Mouse (Mus musculus) cerebellum, postnatal 4 days (tissue): ENCODE results near the gene Ktn1.
A peak's percentile ranks its signal among the peaks of the same experiment; 100 is the strongest.

Experiments used
- DNase-seq, 2 experiments: peaks; one replicate each; pipeline ENCODE4 v3.0.0; 2022; ENCODE audit warnings: low spot score in 2 of 2, mixed read lengths in 1 of 2

The Ktn1 gene

DNA sequence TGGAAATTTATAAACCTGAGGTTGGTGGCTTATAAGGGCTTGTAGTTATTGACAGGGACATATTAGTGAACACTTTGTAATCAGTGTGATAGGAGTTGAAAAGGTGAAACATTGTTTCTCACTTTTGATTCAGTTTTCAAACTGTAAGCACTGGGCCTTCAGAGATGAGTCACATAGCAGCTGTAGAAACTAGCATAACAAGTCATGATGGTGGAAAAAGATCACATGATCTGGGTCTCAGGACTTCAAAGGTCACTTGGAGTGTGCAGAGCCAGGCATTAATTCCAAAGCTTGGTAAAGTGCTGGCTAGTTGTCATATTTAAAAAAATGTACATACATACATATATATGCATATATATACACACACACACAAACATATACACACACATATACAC lies 16.2 kb downstream of the Ktn1 start:
- no peak for DNase-seq

- DNase-seq, result no peak
These were observed 17.0 kb downstream of the Ktn1 start for GRCm38 (mm10) chr14:47665061-47665778.

DNA sequence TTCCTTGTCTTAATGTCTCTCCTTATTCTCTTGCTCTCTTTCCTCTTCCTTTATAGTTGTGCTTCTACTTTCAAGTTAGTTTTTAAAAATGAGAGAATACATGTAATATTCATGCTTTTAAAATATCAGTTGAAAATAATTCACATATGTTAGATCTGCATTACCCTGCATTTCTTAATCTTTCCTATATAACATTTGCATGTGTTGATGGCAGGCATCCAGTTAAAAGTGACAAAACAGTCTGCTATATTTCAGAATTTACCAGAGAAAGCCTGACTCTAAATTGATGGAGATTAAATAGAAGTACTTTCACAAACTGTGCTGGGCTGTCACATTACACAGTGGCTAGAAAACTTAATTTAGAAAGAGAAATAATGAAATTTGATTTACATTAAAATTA lies 19.8 kb downstream of the Ktn1 start:
- no peak for DNase-seq

DNA sequence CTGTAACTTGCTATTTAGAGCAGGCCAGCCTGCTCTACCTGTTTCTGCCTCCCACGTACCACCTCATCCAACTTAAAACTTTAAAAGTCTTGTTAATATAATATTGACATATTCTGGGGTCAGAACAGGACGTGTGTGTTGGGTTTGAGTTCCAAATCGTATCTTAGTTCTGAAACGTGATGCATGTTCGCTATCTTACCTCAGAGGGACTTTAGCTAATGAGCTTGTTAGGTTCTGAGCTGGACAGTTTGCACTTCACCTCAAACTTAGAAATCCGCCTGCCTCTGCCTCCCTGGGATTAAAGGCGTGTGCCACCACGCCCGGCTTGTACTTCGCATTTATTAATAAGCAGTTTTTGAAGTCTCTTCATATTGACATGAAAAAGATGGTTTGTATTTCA lies 34.6 kb downstream of the Ktn1 start:
- no peak for DNase-seq

DNA sequence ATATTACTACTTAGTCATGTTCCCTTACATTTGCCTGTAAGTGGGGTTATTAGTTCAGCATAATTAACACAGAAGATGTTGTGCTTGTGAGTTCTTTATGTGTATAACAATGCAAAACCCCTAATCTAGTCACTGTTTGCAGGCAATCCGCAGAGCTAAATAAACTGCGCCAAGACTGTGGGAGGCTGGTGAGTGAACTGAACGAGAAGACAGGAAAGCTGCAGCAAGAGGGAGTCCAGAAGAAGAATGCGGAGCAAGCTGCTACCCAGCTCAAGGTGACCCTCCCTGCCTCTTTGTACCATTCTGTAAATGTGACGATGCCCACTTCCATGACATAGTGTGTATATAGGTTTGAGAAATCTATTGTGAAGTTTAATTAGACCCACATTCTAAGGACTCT lies 36.3 kb downstream of the Ktn1 start:
- DNase-seq, result no peak

GRCm38 (mm10) chr14:47699126-47699525 lies 50.9 kb downstream of the Ktn1 start:
- no peak for DNase-seq

GRCm38 (mm10) chr14:47709546-47709945 lies 61.3 kb downstream of the Ktn1 start:
- DNase-seq, result no peak

GRCm38 (mm10) chr14:47715771-47716170 lies 67.5 kb downstream of the Ktn1 start:
- no peak for DNase-seq

DNA sequence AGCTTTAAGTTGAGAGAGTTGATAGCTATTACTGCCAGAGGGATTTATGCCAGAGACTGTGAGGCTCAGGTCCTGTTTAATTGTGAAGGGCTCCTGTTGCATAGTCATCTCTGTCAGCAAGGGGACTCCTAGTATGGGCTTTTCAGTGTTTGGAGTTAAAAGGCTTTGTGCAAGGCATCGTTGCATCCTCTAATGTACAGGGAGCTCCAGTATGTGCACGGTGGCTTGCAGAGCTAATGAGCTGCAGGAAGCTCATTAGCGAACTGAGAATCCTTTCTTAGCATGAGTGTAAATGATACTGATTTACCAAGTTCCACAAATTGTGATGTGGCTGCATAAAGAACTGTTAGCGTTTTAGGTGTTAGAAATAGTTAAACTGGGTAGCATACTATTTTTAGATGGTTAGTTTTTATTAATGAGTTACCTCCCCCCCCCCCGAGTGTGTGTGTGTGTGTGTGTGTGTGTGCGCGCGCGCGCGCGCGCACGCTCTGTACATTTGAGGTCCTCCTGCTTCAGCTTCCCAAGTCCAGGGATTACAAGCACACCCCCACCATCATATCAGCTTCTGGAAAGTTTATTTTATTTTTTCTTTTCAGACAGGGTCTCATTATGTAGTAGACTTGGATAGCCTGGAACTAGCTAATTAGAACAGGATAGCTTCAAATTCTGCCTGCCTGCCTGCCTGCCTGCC lies 69.8 kb downstream of the Ktn1 start:
- no peak for DNase-seq

DNA sequence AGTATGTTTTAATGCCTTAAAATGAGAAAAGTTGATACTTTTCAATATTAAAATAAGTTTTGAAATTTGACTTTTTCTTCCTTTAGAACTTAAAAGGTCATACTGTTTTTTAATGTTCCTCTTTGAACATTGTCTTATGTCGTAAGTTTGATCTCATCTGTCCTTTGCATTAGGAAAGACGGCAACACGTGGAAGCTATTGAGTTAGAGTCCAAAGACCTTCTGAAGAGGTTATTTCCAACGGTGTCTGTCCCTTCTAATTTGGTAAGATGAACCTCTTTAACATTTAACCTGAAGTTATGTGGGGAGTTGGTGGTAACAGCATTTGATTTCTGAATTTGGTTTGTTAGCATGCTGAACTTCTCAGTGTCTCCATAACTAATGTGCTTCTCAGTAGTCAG lies 71.8 kb downstream of the Ktn1 start:
- DNase-seq, result no peak

- DNase-seq, result no peak
These were observed 74.8 kb downstream of the Ktn1 start for GRCm38 (mm10) chr14:47723035-47723434.

GRCm38 (mm10) chr14:47728594-47728993 lies 80.3 kb downstream of the Ktn1 start:
- no peak for DNase-seq

DNA sequence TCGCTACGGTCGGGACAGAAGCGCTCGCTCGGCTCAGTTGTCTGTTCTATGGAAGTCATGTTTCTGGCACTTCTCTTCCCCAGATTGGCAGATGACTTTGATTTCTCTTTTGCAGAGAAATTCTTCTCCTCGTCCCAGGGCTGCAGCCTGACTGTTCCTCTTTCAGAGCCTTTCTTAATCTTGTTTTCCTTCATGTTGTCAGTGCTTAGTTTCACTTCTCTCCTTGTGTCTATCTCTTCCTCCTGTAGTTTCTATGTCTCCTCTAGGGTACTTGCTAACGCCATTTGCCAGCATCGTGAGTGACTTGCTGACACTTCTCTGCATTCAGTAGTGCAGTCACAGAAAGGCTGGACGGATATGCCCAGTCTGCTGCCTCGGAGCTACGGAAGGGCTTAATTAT lies 87.1 kb downstream of the Ktn1 start:
- no peak for DNase-seq

GRCm38 (mm10) chr14:47736471-47736870 lies 88.2 kb downstream of the Ktn1 start:
- no peak for DNase-seq

GRCm38 (mm10) chr14:47740316-47740996 lies 92.2 kb downstream of the Ktn1 start:
- DNase-seq, result no peak

DNA sequence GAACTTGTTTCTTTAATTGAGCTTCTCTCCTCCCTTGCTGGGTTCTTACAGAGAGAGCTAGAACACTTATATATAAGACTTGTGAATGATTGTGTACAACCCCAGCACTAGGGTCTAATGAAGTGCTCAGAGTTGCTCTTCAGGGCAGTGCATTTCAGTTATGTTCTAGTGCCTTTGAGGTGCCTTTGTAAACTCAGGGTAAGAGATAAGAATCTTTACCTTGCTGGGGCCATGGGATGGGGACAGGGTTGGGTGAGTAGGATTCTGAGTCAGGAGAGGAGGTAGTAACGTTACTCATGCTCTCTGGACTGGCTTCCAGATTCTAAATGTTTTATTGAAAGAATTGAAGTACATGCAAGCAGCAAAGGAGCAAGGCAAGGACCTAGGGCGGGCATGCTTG lies 92.8 kb downstream of the Ktn1 start:
- DNase-seq, result no peak

GRCm38 (mm10) chr14:47742674-47743073 lies 94.4 kb downstream of the Ktn1 start:
- no peak for DNase-seq

DNA sequence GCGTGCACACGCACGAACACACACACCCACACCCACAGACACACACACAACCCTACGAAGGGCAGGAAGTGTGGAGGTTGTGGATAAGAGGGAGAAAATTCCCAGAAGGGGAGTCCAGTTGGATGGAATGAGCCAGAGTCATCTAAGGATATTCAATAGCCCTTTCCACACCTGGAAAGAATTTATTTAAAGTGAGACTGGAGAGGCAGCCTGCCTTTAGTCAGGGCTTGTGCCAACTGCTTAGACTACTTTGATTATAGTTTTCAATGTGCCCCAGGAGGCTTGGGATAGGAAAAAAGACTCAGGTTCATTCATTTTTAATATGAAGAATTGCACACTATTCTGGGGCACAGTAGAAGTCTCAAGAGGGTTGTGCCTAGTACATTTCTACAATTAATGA lies 96.8 kb downstream of the Ktn1 start:
- DNase-seq, result no peak

GRCm38 (mm10) chr14:47747536-47747935 lies 99.3 kb downstream of the Ktn1 start:
- DNase-seq, result no peak

DNA sequence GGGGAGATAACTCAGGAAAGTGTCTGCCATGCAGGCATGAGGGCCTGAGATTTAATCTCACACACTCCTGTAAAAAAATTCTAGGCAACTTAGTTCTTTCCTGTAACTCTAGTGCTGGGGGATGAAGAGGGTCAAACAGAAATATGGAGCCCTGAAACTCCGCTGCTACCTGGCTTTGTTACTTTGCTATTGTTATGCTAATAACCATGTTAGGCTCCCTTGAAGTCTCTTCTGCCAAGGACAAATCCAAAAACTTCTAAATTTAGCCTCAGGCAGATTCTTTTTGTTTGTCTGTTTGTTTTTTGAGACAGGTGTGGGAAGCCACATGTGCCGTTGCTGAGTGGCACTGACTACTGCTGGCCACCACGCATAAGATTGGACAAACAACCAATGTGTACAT lies 100.5 kb downstream of the Ktn1 start:
- DNase-seq, result no peak

DNA sequence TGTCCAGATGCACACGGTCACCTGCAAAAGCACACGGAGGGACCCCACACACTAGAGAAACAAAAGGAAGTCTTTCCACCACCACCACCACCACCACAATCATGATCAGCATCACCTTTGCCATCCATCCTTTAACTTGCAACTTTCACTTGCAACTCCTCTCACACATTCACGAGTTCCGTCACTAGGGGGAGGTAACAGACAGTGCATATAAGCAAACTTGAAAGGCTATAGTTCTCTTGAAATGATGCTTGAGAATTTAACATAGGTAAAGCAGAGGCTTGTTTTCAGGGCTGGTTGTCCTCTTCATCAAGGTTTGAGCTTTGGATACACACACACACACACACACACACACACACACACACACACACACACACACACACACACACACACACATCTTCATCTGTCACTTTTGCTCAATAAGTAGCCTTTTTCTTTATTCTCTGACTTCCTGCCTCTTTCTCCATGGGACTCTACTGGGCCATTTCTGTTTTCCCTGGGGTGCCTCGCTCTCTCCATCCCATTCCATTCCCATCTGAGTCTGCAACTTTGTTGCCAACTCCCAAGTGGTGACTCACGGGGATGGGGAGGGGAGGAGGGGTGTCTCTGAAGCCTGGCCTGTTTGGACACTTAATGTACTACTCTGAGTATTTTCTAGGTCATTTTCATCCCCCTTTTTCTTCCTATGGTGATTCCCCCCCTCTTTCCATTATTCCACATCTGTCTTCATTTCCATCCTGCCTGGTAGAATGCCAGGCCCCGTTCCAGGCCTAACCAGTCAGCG lies 103.4 kb downstream of the Ktn1 start:
- DNase-seq, result peak; percentile 32 to 64

- no peak for DNase-seq
These were observed 105.3 kb downstream of the Ktn1 start for GRCm38 (mm10) chr14:47753561-47753960.
